ENCODE assay signal across 10 mouse cellular contexts in genomic region chr1:34074245-34075187, GRCm38 (mm10).
DNase-seq lines count a peak whose midpoint lies in the region; ATAC-seq lines count a peak whose summit lies in the region.
"Had no signal": no experiment of that assay in that cellular context is flagged by ENCODE, and none has a peak within 500 bp of the region (broad histone marks: within the 10 kb centered on the region; RNA-seq: fewer than 3 reads in every experiment).

No protein-coding gene starts in this region.

- H3K36me3 ChIP-seq in heart, embryonic 14.5 days (ENCODE audit: control insufficient read depth, insufficient read depth, low read length): no peaks in the 10 kb centered on the region
- no peaks in the 10 kb centered on the region for H3K36me3 ChIP-seq in embryonic facial prominence, embryonic 13.5 days
- no peaks in the 10 kb centered on the region for H3K36me3 ChIP-seq in midbrain, embryonic 13.5 days
- H3K36me3 ChIP-seq: embryonic facial prominence, embryonic 15.5 days; G1E had no signal

- peak overlapping the region; percentile 59 for H3K9ac ChIP-seq in heart, embryonic 14.5 days (ENCODE audit: low read length)
- no peak overlapping the region for H3K9ac ChIP-seq in embryonic facial prominence, embryonic 13.5 days
- no peak overlapping the region for H3K9ac ChIP-seq in midbrain, embryonic 13.5 days (replicated peaks)
- H3K9ac ChIP-seq: embryonic facial prominence, embryonic 15.5 days had no signal

- H3K4me1 ChIP-seq in heart, embryonic 14.5 days (ENCODE audit: control insufficient read depth in 2 of 2, insufficient read depth in 2 of 2, low read length in 2 of 2): peaks cover 35 to 71% of the 10 kb centered on the region in 2 experiments
- peaks cover 26% of the 10 kb centered on the region for H3K4me1 ChIP-seq in embryonic facial prominence, embryonic 13.5 days
- H3K4me1 ChIP-seq in midbrain, embryonic 13.5 days (replicated peaks): peaks cover 28% of the 10 kb centered on the region

- peak overlapping the region; percentile 46 for H3K4me2 ChIP-seq in heart, embryonic 14.5 days (ENCODE audit: low read length)
- 0 out of 2 replicates have a peak overlapping the region, but pooled peaks have one; percentile 7 for H3K4me2 ChIP-seq in embryonic facial prominence, embryonic 13.5 days
- H3K4me2 ChIP-seq in midbrain, embryonic 13.5 days (replicated peaks): no peak overlapping the region
- H3K4me2 ChIP-seq: embryonic facial prominence, embryonic 15.5 days had no signal

- H3K27ac ChIP-seq in heart, embryonic 14.5 days (replicated peaks in 1 of 2; ENCODE audit: control insufficient read depth in 1 of 2, insufficient read depth in 1 of 2, low read depth in 2 of 2, low read length in 2 of 2): peak overlapping the region; percentile 6 to 53; a peak in 3 of 4 replicates
- 0 out of 2 replicates have a peak overlapping the region, but pooled peaks have one; percentile 24 for H3K27ac ChIP-seq in embryonic facial prominence, embryonic 13.5 days
- H3K27ac ChIP-seq in midbrain, embryonic 13.5 days: no peak overlapping the region
- H3K27ac ChIP-seq: embryonic facial prominence, embryonic 15.5 days had no signal

- DNase-seq in heart, postnatal 4 days: no peak
- peak; percentile 85 for DNase-seq in ES-CJ7 (ENCODE audit: low read depth, low spot score)
- DNase-seq in right cerebral cortex, postnatal 36 days (ENCODE audit: low spot score in 2 of 2): no peak
- no peak for DNase-seq in right cerebral cortex, adult 2 months (ENCODE audit: low spot score in 2 of 2)
- no peak for DNase-seq in left cerebral cortex, adult 8-10 months (ENCODE audit: low spot score in 2 of 2)

- WGBS in heart, embryonic 14.5 days: 40% methylated on average over 15 of the region's 15 CpGs
- 22% methylated on average over 15 of the region's 15 CpGs for WGBS in embryonic facial prominence, embryonic 13.5 days
- 16% methylated on average over 15 of the region's 15 CpGs for WGBS in midbrain, embryonic 13.5 days

- no peaks in the 10 kb centered on the region for H3K27me3 ChIP-seq in heart, embryonic 14.5 days (ENCODE audit: control insufficient read depth, insufficient read depth, low read length)
- H3K27me3 ChIP-seq in embryonic facial prominence, embryonic 13.5 days: no peaks in the 10 kb centered on the region
- H3K27me3 ChIP-seq in midbrain, embryonic 13.5 days: no peaks in the 10 kb centered on the region
- H3K27me3 ChIP-seq: embryonic facial prominence, embryonic 15.5 days had no signal

- no peak for ATAC-seq in heart, embryonic 14.5 days (ENCODE audit: insufficient number of reproducible peaks, insufficient read depth, low FRiP score, low read depth)
- no peak for ATAC-seq in embryonic facial prominence, embryonic 13.5 days (ENCODE audit: insufficient number of reproducible peaks, insufficient read depth, low FRiP score, low TSS enrichment, low read depth)
- peak; percentile 63 for ATAC-seq in midbrain, embryonic 13.5 days

- H3K9me3 ChIP-seq in heart, embryonic 14.5 days (ENCODE audit: control insufficient read depth, low read length): no peaks in the 10 kb centered on the region
- no peaks in the 10 kb centered on the region for H3K9me3 ChIP-seq in embryonic facial prominence, embryonic 13.5 days
- H3K9me3 ChIP-seq in midbrain, embryonic 13.5 days: no peaks in the 10 kb centered on the region
- H3K9me3 ChIP-seq: embryonic facial prominence, embryonic 15.5 days; G1E had no signal

- no peak overlapping the region for H3K4me3 ChIP-seq in heart, embryonic 14.5 days (ENCODE audit: control insufficient read depth in 1 of 2, insufficient read depth in 1 of 2, low read depth in 1 of 2, low read length in 2 of 2)
- no peak overlapping the region for H3K4me3 ChIP-seq in embryonic facial prominence, embryonic 13.5 days
- no peak overlapping the region for H3K4me3 ChIP-seq in midbrain, embryonic 13.5 days (replicated peaks)
- H3K4me3 ChIP-seq: embryonic facial prominence, embryonic 15.5 days had no signal
